Mouse (Mus musculus): ENCODE results near the gene Cd19.

GRCm38 (mm10) chr7:126414725-126415124, at the start of gene Cd19:
- TF ChIP-seq POLR2A (IDR thresholded peaks at IDR 0.05; ENCODE audit: insufficient read depth, low read depth, low read length) (no peak), CTCF (IDR thresholded peaks at IDR 0.05; ENCODE audit: insufficient read depth, low read depth, low read length) (no peak)
